Mouse (Mus musculus) olfactory bulb, adult 2 months (tissue): Measurements from ENCODE around the gene Lama1. TPM values are rescaled to one million over a fixed set of nuclear protein-coding genes. Genes with fewer than 3 reads are reported as not detected.

Experiments
- H3K27ac ChIP-seq: fragments of 200-500 bp; 2 replicates; pipeline ENCODE4 v1.5.1; 2012; ENCODE audit warnings: low read depth, low read length; ENCODE audit not compliant: insufficient read depth
- H3K4me1 ChIP-seq: fragments of 200-500 bp; 2 replicates; pipeline ENCODE4 v1.6.1; 2012; ENCODE audit warnings: low read length; ENCODE audit not compliant: control insufficient read depth, insufficient read depth
- H3K4me3 ChIP-seq: fragments of 200-500 bp; 2 replicates; pipeline ENCODE4 v1.5.1; 2012; ENCODE audit warnings: mild to moderate bottlenecking, low read depth, low read length, moderate library complexity; ENCODE audit not compliant: insufficient read depth
- CTCF ChIP-seq: fragments of 200-500 bp; IDR thresholded peaks from 2 replicates; pipeline ENCODE4 v1.5.1; 2012; ENCODE audit warnings: low read depth, mild to moderate bottlenecking, low read length, moderate library complexity; ENCODE audit not compliant: insufficient read depth
- POLR2A ChIP-seq: fragments of 200-500 bp; IDR thresholded peaks from 2 replicates; pipeline ENCODE4 v1.6.1; 2012; ENCODE audit warnings: mild to moderate bottlenecking, low read depth, low read length, moderate library complexity; ENCODE audit not compliant: insufficient read depth
- WGBS: fragments of 180-500 bp; shearing (Covaris S2); methylation state at CpG from one replicate; pipeline ENCODE4 v1.1.7; 2018; 5-methylcytosine and 5-hydroxymethylcytosine counted together
- polyA plus RNA-seq: library from polyadenylated mRNA; stranded (reverse); fragments of >200 nt; gene quantifications from 2 replicates; pipeline ENCODE4 v1.2.4, GENCODE M21; 2012; ENCODE audit warnings: low replicate concordance; ENCODE audit not compliant: missing spikeins, insufficient read depth, insufficient read length

Gene Lama1
- polyA plus RNA-seq, 1 experiment: not detected

GRCm38 (mm10) chr17:67861080-67861630 lies 164.1 kb downstream of the Lama1 start:
- Histone ChIP-seq H3K27ac (no peak overlapping the region), H3K4me3 (no peak overlapping the region), H3K4me1 (no peaks in the 10 kb centered on the region)
- WGBS: 61% methylated on average over 10 of the region's 10 CpGs
- TF ChIP-seq CTCF (no peak), POLR2A (no peak)

DNA sequence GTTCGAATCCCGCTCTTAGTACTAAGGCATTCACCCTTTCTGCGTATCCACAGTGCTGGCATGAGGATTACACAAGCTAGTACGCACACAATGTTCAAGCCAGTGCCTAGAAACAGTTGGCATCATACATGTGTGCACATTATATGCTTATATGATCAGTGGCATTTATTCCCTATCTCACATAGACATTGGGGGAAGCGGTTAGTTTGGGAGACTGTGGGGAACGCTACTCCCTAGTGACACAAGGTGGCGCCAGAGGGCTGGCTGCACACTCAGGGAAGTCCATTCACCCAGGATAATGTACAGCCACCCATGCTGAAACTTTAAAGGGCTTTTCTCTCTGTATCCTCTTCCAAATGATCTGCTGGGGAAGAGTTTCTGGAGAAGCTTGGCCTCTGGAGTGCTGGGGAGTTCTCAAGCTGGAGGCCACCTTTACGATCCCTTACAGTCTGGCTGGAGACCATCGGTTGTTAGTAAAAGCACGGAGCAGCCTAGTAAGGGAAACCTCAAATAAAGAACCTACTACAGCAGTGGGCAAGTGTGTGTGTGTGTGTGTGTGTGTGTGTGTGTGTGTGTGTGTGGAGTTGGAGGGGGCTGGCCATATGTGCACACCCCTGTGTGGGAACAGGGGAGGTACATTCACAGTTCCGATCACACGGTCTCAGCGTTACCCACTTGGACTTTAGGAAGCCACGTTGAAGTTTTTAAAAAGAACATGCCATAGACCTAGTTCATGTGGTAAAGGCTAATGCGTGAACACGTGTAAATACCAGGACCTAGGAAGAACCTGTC lies 164.9 kb downstream of the Lama1 start:
- no peak for TF ChIP-seq POLR2A
- TF ChIP-seq CTCF: peak; percentile 63
- no peak overlapping the region for H3K4me3 ChIP-seq
- WGBS: 77% methylated on average over 16 of the region's 16 CpGs
- no peak overlapping the region for H3K27ac ChIP-seq
- H3K4me1 ChIP-seq: no peaks in the 10 kb centered on the region

GRCm38 (mm10) chr17:67864363-67864762 lies 167.3 kb downstream of the Lama1 start:
- Histone ChIP-seq H3K27ac (no peak overlapping the region), H3K4me1 (no peaks in the 10 kb centered on the region), H3K4me3 (no peak overlapping the region)
- TF ChIP-seq POLR2A (no peak), CTCF (no peak)
- 95% methylated on average over 10 of the region's 10 CpGs for WGBS

GRCm38 (mm10) chr17:67864912-67865311 lies 167.9 kb downstream of the Lama1 start:
- Histone ChIP-seq H3K27ac (no peak overlapping the region), H3K4me1 (no peaks in the 10 kb centered on the region), H3K4me3 (no peak overlapping the region)
- WGBS: 86% methylated on average over 3 of the region's 3 CpGs
- no peak for TF ChIP-seq POLR2A
- no peak for TF ChIP-seq CTCF

DNA sequence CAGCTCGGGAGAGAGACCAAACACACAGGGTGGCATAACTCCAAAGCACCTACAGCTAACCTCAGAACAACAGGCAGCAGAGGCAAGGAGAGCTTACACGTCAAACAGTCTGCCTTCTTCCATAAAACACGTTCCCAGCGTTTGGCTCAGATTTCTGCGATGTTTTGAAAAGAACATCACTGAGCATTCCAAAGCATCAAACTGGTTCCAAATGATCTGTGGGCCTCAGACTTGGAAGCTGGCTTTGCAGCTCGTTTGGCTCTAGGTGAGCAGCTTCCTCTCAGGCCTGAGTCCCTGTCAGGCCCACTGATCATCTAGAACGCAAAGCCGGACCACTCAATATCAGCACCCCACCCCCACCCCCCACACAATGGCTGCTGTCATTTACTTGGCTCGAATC lies 169.0 kb downstream of the Lama1 start:
- 69% methylated on average over 9 of the region's 9 CpGs for WGBS
- no peak for TF ChIP-seq POLR2A
- TF ChIP-seq CTCF: no peak
- no peaks in the 10 kb centered on the region for H3K4me1 ChIP-seq
- H3K4me3 ChIP-seq: no peak overlapping the region
- no peak overlapping the region for H3K27ac ChIP-seq

DNA sequence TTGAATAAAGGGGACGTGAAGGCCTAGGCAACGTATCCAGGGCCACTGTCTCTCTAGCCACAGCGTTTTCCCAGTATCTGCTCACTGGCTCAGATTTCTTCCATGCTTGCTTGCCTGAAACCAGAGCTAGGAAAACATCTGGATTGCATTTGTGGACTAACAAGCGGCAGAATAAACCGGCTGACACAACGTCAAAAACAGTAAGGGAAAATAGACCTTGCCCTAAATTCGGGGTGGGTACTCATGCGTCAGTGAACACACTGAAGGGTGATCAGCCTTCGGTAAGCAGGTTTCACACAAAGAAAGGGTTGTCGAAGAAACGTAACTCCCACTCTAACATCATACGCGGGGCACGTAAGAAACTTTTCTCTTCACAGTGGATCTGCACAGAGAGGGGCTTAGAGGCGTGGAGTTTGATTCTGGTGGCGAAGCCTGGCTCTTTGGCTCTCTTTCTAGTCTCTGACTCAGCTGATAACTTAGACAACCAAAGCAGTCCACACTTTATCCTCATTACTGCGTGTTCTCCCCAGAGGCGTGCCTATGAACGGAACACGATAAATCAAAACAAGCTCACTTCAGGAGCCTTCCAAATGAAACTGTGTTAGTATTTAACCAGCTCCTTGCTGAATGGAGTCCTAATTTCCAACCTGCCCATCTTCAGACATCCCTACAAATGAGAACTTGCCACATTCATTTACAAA lies 169.6 kb downstream of the Lama1 start:
- Histone ChIP-seq H3K4me3 (no peak overlapping the region), H3K27ac (no peak overlapping the region), H3K4me1 (no peaks in the 10 kb centered on the region)
- TF ChIP-seq POLR2A: no peak
- no peak for TF ChIP-seq CTCF
- 45% methylated on average over 20 of the region's 20 CpGs for WGBS

DNA sequence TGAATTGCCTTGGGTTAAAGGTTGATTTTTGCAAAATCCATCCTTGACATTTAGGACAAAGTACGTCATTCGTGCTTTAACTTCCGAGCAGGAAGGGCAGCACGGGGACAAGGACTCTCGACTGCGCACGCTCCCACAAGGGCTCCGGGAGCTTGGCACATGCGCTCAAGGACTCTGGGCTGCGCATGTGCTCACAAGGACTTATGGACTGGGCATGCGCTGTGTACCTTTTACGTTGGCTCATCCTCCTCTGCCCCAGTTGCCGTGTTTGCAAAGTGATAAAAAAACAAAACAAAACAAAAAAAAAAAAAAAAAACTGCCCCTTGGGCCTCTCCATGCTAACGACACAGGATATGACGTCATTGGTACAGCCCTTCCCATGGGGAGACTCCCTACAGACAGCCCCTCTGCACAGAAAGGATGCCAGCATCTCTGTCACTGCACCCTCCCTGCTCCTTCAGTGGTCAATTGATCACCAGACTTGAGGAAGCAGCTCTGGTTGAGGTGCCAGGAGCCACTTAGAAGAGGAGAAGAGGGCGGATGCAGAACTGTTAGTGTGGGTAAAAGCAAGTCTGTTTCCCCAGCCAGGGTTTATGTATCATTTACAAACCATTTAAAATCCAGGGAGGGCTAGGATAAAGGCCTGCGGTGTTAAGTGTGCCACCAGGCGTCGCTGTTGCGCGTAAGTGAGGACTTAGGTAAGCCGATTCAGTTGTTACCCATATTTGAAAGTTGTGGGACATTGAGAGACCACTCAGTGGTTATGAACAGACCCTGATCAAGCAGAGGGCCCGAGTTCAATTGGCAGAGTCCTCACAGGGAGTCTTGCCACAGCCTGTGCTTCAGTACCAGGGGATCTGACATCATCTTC lies 172.9 kb downstream of the Lama1 start:
- 65% methylated on average over 23 of the region's 23 CpGs for WGBS
- no peak overlapping the region for H3K27ac ChIP-seq
- H3K4me3 ChIP-seq: no peak overlapping the region
- no peaks in the 10 kb centered on the region for H3K4me1 ChIP-seq
- TF ChIP-seq CTCF (no peak; the same call in 1 of the 2 replicates), POLR2A (no peak)

Other genes starting within 250 kb of the Lama1 start
- not detected in 2 replicates for gene Lrrc30, start 64.5 kb upstream of the Lama1 start, polyA plus RNA-seq